Mouse (Mus musculus) Muller cell, postnatal 12 days (primary cell): ENCODE measurements around the gene Klhl2.
A peak's percentile ranks its signal among the peaks of the same experiment; 100 is the strongest.

Source experiments
- DNase-seq: peaks from one replicate; pipeline ENCODE4 v3.0.0-alpha.2; 2015; ENCODE audit errors: inconsistent ontology term

Klhl2 gene

DNA sequence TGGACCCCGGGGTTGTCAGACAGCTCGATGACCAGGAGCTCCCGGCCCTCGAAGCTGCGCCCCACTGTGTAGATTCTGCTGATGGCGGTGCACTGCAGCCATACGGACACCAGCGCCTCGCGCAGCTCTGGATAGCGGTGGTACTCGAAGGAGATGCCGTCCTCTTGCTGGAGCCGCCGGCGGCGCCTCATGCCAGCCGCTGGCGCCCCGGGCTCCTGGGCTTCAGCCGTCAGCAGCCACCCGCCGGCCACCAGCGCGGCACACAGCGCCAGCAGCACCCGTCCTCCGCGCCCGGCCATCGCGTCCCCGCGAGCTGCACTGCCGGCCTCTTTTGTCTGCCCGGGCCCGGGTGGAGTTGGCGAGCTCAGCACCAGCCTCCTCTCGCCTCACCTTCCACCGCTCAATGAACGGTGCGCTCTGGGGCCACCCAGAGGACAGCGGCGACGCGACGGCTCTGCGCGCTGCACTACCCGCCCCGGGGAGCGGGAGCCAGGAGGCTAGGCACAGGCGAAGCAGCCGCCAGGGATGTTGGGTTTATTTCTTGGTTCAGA, 157.1 kb downstream of the Klhl2 start, which contains the start of gene Cpe:
TSS of gene Cpe (minus strand) at position 404 of the 551 bp plus-strand sequence.
- DNase-seq = peak; percentile 92

DNA sequence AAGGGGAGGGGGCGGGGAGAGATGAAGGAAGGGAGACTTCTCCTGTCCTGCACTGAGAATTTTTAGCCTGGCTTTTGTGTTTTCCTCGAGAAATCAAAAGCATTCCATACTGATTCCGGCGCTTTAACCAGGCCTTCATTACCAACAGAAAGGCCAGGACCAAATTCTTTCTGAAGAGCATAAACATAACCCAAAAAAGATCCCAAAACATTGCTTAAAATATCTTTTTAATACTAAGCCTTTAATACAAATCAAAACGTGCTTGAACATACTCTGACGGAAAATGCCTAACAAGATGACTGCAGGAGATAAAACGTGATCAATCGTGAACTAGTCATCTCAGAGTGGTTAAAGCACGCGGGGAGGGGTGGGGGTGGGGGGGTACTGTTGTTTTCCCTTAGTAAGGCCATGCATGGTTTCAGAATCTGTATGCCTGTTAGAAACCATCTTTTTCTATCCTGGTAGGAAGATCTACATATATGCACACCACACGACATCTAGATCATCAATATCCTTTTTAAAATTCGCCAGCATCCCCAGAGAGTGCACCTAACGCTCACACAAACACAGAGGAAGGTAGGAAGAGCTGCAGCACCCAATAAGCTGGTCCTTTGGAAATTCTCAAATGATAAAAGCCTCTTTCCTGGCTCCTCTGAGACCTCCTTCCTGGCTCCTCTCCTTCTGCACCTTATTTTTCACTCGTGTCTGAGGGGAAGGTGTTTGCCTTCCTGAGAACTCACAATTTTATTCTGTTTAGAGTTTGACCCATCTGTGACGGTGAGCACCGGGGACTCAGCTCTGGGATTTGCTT, 158.0 kb downstream of the Klhl2 start:
- DNase-seq = peak; percentile 43

DNA sequence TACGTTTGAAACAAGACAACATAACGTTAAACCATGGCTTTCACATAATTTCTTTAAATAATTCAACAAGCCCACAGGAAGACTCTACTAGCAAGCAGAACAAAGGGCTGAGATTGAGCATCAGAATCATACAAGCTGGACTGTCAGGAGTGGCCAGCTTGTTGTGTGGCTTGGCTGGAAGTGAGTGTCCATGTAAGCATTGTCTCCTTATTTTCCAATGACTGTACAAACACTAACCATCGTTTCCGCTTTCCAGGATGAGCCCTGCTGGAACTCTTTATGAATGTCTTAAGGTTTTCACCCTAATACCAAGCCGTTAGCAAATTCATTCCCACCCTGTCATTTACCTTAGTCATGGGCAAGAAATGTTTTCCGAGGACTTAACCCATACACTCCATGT, 159.0 kb downstream of the Klhl2 start:
- DNase-seq = peak; percentile 39

DNA sequence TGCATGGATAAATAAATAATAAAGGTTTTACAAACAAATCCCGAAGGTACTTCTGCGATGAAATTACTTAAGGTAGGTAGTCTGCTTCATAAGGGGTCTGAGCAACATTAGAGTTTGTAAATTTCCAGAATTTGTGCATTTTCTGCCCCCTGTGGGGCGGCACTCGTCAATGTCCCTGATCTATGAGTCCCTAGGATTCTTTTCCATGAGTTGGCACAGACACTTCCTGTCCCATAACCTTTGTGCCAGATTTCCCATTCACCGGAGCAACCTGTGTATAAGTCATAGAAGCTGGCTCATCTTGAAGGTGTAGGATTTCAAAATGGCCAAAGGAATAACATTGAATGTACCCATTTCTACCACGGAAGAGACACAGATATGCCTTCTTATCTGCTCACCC, 159.5 kb downstream of the Klhl2 start:
- no peak for DNase-seq
